Mouse (Mus musculus): ENCODE measurements around the gene Spata1.

Spata1 gene

DNA sequence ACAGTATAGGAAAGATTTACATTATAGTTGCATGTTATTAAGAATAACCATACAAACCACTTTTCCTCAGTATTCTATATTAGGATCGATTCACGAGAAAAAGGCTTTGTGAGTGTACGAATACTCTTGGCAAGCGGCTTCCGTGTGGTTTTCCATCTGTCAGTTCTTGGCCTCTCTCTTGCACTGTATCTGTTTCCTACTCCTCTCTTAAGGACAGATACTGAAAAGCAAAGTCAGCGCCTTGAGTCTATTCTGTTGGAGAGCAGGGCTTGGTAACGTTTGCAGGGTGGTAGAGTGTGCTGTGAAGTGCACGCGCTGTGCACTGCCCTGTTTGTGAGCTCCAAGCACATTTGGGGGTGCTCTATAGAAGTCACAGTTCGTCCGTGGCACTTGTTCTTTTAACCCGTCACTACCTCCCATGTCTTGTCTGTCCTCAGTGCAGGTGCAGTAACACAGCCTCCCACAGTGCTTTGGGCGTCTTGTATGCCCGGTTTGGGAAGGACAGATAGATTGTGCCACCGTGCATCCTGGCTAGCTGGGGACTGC, 79.5 kb downstream of the Spata1 start:
- no peak for DNase-seq (ENCODE audit: low read depth in 1 of 2, low spot score in 2 of 2)

DNA sequence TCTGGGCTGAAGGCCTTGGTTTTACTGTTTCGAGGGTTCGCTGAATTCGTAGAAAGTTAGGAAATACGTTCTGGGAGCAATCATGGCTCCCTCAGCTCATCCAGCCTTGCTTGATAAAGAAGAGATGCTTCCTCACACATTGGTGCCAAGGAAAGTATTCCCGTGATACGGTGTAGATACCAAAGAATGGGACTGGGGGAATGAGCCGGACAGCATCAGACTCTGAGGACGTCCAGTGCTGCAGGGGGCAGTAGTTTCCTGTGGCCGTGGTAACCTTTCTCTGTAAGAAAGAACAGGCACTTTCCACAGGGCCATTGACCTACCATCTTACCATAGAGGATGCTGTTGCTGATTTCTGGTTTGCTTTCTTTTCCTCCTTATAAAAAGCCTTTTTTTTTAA, 80.0 kb downstream of the Spata1 start:
- no peak for DNase-seq (ENCODE audit: low read depth in 1 of 2, low spot score in 2 of 2)

- DNase-seq (ENCODE audit: low read depth in 1 of 2, low spot score in 2 of 2): no peak
Measured at GRCm38 (mm10) chr3:146418901-146419300, 80.7 kb downstream of the Spata1 start.

DNA sequence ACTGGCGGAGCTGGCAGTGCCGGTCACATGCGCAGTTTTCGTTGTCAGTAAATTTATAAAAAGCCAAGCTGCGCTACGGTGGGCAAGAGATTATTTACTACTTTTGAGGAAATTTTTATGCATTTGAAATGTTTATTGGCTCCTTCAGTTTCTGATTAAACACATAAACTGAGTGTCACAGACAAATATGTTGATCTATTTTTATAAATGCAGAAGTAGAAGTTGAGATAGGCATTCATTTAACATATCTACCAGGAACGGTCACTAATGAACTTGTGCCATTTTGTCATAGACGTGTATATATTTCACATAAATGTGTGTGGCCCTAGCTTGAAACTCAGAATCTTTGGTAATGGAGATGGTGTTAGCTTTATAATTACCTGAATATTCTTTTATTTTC, 81.7 kb downstream of the Spata1 start:
- DNase-seq (ENCODE audit: low read depth in 1 of 2, low spot score in 2 of 2): no peak

DNA sequence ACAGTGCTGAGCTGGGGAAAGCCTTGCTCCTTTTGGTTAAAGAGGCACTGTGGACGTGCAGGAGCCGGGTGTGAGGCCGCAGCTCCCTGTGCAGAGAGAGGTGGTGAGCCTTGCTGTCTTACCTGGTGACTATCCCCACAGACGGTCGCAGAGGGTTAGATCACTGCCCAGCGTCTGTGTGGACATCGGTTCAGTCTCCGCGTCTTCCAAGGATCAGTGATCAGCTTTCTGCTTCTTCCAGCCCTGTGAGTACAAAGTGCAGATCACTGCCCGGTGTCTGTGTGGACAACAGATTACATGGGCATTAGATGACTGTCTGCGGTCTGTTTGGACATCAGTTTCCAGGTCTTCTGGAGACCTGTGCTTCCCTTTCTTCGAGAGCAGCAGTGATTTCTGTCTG, 85.0 kb downstream of the Spata1 start:
- DNase-seq (ENCODE audit: low read depth in 1 of 2, low spot score in 2 of 2): no peak

DNA sequence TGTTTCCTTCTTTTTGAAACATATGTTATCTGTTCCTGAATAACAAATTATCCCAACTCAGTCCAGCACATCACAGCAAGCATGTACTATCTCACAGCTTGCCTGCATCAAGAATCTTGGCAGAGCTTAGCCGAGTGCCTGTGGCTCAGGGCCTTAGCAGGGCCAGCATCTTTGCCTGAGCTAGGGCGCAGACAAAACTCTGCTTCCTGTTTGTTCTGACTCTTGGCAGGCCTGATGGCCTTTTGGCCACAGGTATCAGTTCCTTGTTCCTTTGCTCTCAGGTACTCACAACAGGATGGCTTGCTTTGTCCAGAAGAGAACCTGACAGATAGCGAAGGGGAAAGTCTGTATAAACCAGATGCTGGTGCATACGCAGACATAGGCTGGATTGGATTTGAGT, 85.6 kb downstream of the Spata1 start:
- DNase-seq (ENCODE audit: low read depth in 1 of 2, low spot score in 2 of 2): no peak

GRCm38 (mm10) chr3:146413016-146413415, 86.5 kb downstream of the Spata1 start:
- DNase-seq (ENCODE audit: low read depth in 1 of 2, low spot score in 2 of 2): no peak

- no peak for DNase-seq (ENCODE audit: low read depth in 1 of 2, low spot score in 2 of 2)
Measured at GRCm38 (mm10) chr3:146412480-146412879, 87.1 kb downstream of the Spata1 start.

- no peak for DNase-seq (ENCODE audit: low read depth in 1 of 2, low spot score in 2 of 2)
Measured at GRCm38 (mm10) chr3:146412008-146412407, 87.5 kb downstream of the Spata1 start.

DNA sequence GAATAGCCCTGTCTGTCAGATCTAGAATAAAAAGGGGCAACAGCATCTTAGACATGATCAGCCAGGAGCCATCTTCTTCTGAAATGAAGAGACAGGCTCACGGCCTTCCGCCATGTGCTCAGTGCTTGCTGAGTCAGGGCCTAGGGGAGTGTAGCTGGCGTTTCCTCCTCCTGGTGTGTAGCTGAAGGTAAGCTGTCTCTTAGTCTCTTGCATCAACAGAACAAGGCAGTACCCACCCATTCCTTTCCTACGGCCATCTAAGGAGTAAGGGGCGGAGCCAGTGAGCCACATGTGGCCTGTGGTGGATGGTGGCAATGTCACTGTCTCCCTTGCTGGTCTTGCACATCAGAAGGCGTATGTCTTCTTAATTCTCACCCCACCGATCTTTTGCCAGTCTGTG, 89.4 kb downstream of the Spata1 start:
- no peak for DNase-seq (ENCODE audit: low read depth in 1 of 2, low spot score in 2 of 2)

Measured in monocyte, adult 2 months (primary cell).